Mouse (Mus musculus) testis, adult 2 months (tissue): Measurements from ENCODE around the gene AW549877.

Experiments used
- CTCF ChIP-seq: fragments of 200-500 bp; IDR thresholded peaks from 2 replicates; pipeline ENCODE4 v1.5.1; 2012; ENCODE audit warnings: low read depth, mild to moderate bottlenecking, inconsistent platforms, low read length, moderate library complexity; ENCODE audit not compliant: control insufficient read depth, insufficient read depth, insufficient replicate concordance
- POLR2A ChIP-seq: fragments of 200-500 bp; IDR thresholded peaks from 2 replicates; pipeline ENCODE4 v1.6.1; 2012; ENCODE audit warnings: low read depth, mild to moderate bottlenecking, inconsistent platforms, low read length, moderate library complexity; ENCODE audit not compliant: control insufficient read depth

DNA sequence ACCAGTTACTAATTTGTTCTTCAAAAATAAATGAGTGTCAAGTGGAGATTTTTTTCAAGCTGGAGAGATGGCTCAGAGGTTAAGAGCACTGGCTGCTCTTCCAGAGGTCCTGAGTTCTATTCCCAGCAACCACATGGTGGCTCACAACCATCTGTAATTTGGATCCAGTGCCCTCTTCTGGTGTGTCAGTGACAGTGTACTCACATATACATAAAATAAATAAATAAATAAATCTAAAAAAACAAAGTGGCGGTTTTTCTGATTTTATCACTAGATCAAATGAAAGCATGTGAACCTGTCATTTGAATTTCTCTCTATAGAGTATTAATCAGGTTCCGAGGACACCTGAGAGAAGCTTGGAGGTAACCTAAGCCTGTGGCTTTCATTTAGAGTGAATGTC, 17.3 kb downstream of the AW549877 start:
- no peak for TF ChIP-seq CTCF
- no peak for TF ChIP-seq POLR2A
